Mouse (Mus musculus) cerebellum, adult 2 months (tissue): ENCODE results near the gene Tbc1d14.

ENCODE experiments used
- CTCF ChIP-seq: fragments of 200-500 bp; IDR thresholded peaks from 2 replicates; pipeline ENCODE4 v1.5.1; 2011; ENCODE audit warnings: low read depth, mild to moderate bottlenecking, control low read depth, low read length, moderate library complexity, borderline replicate concordance; ENCODE audit not compliant: insufficient read depth
- POLR2A ChIP-seq: fragments of 200-500 bp; IDR thresholded peaks from 2 replicates; pipeline ENCODE4 v1.6.1; 2011; ENCODE audit warnings: low read length, control low read depth, borderline replicate concordance; ENCODE audit not compliant: insufficient read depth

DNA sequence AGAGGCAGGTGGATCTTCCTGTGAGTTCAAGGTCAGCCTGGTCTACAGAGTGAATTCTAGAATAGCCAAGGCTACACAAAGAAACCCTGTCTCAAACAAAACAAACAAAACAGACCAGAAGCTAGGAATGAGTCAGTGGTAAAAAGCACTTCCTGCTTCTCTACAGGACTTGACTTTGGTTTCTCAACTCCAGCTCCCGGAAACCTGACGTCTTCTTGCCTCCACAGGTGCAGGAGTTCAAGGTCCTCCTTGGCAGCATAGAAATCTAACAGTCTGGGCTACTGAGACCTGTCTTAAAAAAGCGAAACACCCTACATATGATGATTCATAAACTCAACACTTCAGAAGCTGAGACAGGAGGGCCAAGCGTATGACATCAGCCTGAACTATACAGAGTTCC lies 39.2 kb downstream of the Tbc1d14 start:
- TF ChIP-seq CTCF, result no peak
- TF ChIP-seq POLR2A, result no peak
